Mouse (Mus musculus): ENCODE data around the gene Sh3gl3. TPM values are rescaled to one million over a fixed set of nuclear protein-coding genes. Genes with fewer than 3 reads are reported as not detected.

Sh3gl3 gene
- polyA plus RNA-seq, 1 experiment: 0.53 TPM

DNA sequence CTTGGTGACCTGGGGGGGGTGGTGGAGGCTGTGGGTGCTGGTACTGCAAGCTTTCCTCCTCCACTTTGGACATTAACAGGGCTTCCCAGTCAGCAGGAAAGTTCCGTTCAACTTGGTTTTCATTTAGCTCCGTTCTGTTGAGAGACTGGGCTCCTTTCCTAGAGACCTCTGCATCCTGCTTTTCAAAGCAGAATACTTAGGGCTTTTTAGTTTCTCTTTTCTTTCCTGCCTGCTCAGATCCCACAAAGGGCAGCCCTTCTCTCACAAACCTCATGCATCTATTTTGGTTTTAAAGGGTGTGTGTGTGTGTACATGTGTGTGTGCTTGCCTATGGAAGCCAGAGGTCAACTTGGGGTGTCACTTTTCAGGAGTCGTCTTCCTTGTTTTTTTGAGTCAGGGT lies 31.3 kb downstream of the Sh3gl3 start:
- H3K36me3 ChIP-seq (ENCODE audit: control insufficient read depth, insufficient read depth, low read length): no peaks in the 10 kb centered on the region
- DNase-seq (ENCODE audit: low read depth in 1 of 2, low spot score in 2 of 2): no peak
- no peak overlapping the region for H3K27ac ChIP-seq (ENCODE audit: insufficient read depth, low read length)
- 24% methylated on average over 3 of the region's 3 CpGs for WGBS
- TF ChIP-seq POLR2A (IDR thresholded peaks at IDR 0.05; ENCODE audit: low read depth, low read length): no peak
- no peak for TF ChIP-seq CTCF (IDR thresholded peaks at IDR 0.05; ENCODE audit: extremely low read depth, insufficient read depth, insufficient read length, insufficient replicate concordance)
- peaks cover 5% of the 10 kb centered on the region; the same call in 1 of the 2 replicates for H3K4me1 ChIP-seq (ENCODE audit: control insufficient read depth, insufficient read depth, insufficient read length)
- no peaks in the 10 kb centered on the region for H3K27me3 ChIP-seq (ENCODE audit: control insufficient read depth, insufficient read depth, low read length)
- H3K4me3 ChIP-seq (ENCODE audit: extremely low read depth, insufficient read depth, insufficient read length): no peak overlapping the region

DNA sequence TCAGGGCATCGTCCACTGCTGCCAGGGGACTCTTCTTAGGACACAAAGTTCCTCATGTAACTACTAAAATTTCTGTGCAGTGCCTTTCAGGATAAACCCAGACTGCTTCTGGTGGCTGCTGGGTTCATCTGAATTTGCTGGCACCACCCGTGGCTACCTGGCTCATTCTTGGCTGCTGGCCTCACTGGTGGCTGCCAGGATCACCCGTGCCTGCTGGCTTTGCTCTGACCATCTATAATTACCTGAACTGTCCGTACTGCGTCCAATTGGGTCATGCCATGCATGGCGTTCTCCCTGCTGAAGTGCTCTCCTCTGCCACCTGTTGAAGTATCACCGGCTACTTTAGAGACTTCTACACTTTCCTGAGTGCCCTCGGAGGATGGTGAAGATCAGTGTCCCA lies 33.1 kb downstream of the Sh3gl3 start:
- Histone ChIP-seq H3K27ac (ENCODE audit: insufficient read depth, low read length) (no peak overlapping the region), H3K36me3 (ENCODE audit: control insufficient read depth, insufficient read depth, low read length) (no peaks in the 10 kb centered on the region), H3K4me1 (ENCODE audit: control insufficient read depth, insufficient read depth, insufficient read length) (peaks cover 5% of the 10 kb centered on the region; the same call in 1 of the 2 replicates), H3K4me3 (ENCODE audit: extremely low read depth, insufficient read depth, insufficient read length) (no peak overlapping the region), H3K27me3 (ENCODE audit: control insufficient read depth, insufficient read depth, low read length) (no peaks in the 10 kb centered on the region)
- WGBS: 92% methylated on average over 8 of the region's 8 CpGs
- TF ChIP-seq CTCF (IDR thresholded peaks at IDR 0.05; ENCODE audit: extremely low read depth, insufficient read depth, insufficient read length, insufficient replicate concordance): no peak
- TF ChIP-seq POLR2A (IDR thresholded peaks at IDR 0.05; ENCODE audit: low read depth, low read length): no peak
- DNase-seq (ENCODE audit: low read depth in 1 of 2, low spot score in 2 of 2): no peak

DNA sequence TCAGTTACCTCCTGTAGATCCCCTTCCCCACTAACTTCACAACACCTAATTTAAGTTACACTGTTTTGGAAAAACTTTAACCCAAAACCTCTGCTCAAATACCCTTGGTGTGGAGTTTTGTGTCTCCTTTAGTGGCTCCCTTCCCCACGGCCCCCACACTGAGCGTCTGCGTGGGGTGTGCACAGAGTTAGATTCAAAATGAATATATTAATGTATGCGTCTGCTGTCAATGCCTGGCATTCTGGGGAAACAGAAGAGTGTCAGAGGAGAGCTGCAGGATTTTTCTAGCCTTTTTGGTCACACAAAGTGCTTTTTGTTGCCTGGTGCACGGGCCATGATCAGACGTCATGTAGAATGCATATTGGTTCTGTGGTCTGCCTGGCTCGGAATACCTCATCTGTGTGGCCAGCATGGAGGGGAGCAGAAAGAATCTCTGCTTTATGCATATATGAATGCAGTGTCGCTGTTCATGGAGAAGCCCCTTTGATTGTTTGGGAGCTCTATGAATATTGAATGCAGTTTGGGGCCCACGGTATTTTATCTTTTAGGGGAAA lies 47.8 kb downstream of the Sh3gl3 start:
- no peak for DNase-seq (ENCODE audit: low read depth in 1 of 2, low spot score in 2 of 2)
- Histone ChIP-seq H3K27me3 (ENCODE audit: control insufficient read depth, insufficient read depth, low read length) (no peaks in the 10 kb centered on the region; the same call in 1 of the 2 replicates), H3K4me3 (ENCODE audit: extremely low read depth, insufficient read depth, insufficient read length) (no peak overlapping the region), H3K4me1 (ENCODE audit: control insufficient read depth, insufficient read depth, insufficient read length) (no peaks in the 10 kb centered on the region), H3K27ac (ENCODE audit: insufficient read depth, low read length) (no peak overlapping the region), H3K36me3 (ENCODE audit: control insufficient read depth, insufficient read depth, low read length) (no peaks in the 10 kb centered on the region)
- WGBS: 94% methylated on average over 9 of the region's 9 CpGs
- TF ChIP-seq POLR2A (IDR thresholded peaks at IDR 0.05; ENCODE audit: low read depth, low read length) (no peak), CTCF (IDR thresholded peaks at IDR 0.05; ENCODE audit: extremely low read depth, insufficient read depth, insufficient read length, insufficient replicate concordance) (no peak)

DNA sequence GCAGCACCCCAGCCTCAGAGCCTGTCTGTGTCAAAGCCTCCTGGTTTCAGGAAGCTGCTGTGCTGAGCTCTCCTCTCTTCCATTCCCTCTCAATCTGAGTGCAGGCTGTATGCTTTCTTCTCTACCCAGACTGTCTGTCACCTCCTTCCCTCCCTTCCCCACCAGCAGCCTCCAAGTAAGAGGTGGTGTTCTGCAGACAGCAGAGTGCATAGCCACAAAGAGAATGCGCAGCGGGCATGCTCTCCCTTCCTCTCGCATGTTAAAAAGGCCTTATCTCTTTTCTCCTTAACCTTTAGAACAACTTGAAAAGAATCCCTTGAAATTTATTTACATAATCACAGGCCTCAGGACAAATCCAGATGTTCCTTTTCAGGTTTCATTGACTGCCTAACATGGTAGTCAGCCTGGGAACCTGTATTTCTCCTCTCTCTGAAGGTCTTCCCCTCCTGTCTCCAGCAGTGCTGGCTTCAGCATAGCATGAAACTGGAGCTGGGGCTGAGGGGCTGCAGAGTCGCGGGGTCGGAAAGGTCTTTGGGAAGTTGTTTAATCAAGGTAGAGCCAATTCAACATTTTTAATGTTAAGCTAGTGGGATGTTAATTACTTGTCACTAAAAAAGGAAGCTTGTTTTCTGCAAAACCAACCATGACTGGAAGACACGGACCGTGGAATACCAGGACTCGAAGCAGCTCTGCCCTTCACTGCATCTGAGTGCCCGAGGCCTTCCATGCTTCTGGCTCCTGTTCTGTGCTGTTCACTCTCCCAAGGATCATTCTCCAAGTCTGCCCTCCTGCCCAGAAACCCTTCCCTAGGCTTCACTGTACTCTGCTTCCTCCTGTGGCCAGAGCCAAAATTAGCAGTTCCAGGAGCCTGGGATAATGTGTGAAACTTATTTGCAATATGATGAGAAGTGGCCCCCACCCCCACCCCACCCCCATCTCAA lies 50.5 kb downstream of the Sh3gl3 start:
- Histone ChIP-seq H3K27me3 (ENCODE audit: control insufficient read depth, insufficient read depth, low read length) (no peaks in the 10 kb centered on the region; the same call in 1 of the 2 replicates), H3K36me3 (ENCODE audit: control insufficient read depth, insufficient read depth, low read length) (no peaks in the 10 kb centered on the region), H3K27ac (ENCODE audit: insufficient read depth, low read length) (no peak overlapping the region), H3K4me3 (ENCODE audit: extremely low read depth, insufficient read depth, insufficient read length) (no peak overlapping the region), H3K4me1 (ENCODE audit: control insufficient read depth, insufficient read depth, insufficient read length) (no peaks in the 10 kb centered on the region)
- DNase-seq (ENCODE audit: low read depth in 1 of 2, low spot score in 2 of 2): no peak
- TF ChIP-seq CTCF (IDR thresholded peaks at IDR 0.05; ENCODE audit: extremely low read depth, insufficient read depth, insufficient read length, insufficient replicate concordance): no peak
- no peak for TF ChIP-seq POLR2A (IDR thresholded peaks at IDR 0.05; ENCODE audit: low read depth, low read length)
- WGBS: 83% methylated on average over 10 of the region's 10 CpGs

DNA sequence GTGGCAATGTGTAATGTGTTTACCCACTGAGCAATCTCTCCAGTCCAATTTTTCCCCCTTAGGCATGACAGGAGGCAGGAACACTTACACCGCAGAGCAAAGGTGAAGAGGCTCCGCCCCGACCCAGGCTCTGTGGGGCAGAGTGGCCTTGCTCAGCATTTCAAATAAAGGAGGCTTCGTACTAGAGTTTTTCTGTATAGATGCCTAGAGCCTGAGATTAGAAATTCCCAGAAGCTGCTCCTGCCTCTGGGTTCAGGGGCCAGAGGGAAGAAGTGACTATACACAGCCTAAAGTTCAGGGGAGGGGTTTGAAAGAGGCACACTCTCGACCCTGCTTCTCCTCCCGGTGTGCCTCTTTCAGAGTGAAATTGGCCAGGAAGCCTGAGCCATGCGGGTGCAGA lies 59.6 kb downstream of the Sh3gl3 start:
- 88% methylated on average over 7 of the region's 7 CpGs for WGBS
- Histone ChIP-seq H3K27me3 (ENCODE audit: control insufficient read depth, insufficient read depth, low read length) (no peaks in the 10 kb centered on the region), H3K36me3 (ENCODE audit: control insufficient read depth, insufficient read depth, low read length) (no peaks in the 10 kb centered on the region), H3K4me3 (ENCODE audit: extremely low read depth, insufficient read depth, insufficient read length) (no peak overlapping the region), H3K4me1 (ENCODE audit: control insufficient read depth, insufficient read depth, insufficient read length) (no peaks in the 10 kb centered on the region; the same call in 1 of the 2 replicates), H3K27ac (ENCODE audit: insufficient read depth, low read length) (no peak overlapping the region)
- DNase-seq (ENCODE audit: low read depth in 1 of 2, low spot score in 2 of 2): no peak
- TF ChIP-seq POLR2A (IDR thresholded peaks at IDR 0.05; ENCODE audit: low read depth, low read length) (no peak), CTCF (IDR thresholded peaks at IDR 0.05; ENCODE audit: extremely low read depth, insufficient read depth, insufficient read length, insufficient replicate concordance) (no peak)

DNA sequence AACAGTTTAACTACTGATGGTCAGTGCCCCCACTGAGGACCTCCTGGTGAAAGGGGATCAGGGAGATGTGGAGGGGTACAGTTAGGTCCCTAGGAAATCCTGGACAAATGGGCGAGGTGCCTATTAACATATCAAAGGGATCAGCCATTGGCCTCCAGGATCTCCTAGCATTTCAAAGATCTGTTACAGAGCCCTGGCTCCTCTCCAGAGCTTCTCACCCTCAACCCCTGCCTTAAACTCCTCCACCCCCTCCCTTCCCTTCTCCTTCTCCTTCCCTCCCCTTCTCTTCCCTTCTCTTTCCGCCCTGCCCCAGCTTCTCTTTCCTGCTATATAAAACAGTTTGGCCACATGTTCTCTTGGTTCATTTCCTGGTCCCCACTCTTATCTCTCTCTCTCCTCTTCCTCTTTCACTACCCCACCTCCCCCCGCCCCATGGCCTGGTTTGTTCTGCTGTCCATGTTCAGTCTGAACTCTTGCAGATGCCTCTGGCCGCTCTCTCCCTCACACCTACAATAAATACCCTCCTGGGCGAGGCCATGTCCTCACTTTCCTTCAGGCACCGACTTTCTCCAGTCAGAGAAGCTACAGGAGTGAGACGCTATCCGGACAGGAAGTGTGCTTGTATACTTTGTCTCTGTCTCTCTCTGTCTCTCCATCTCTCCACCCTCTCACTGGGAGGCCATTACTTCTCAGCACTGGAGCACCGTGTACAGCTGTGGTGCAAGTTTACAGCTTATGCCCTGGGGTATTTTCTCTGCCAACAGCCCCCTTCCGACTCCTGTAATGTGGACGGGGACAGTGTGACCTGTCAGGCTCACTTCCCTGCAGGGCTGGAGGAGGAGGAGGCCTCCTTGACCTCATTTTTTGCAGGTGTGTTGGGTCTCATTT lies 60.6 kb downstream of the Sh3gl3 start:
- 46% methylated on average over 11 of the region's 11 CpGs for WGBS
- Histone ChIP-seq H3K4me1 (ENCODE audit: control insufficient read depth, insufficient read depth, insufficient read length) (no peaks in the 10 kb centered on the region; the same call in 1 of the 2 replicates), H3K4me3 (ENCODE audit: extremely low read depth, insufficient read depth, insufficient read length) (no peak overlapping the region), H3K27ac (ENCODE audit: insufficient read depth, low read length) (no peak overlapping the region), H3K27me3 (ENCODE audit: control insufficient read depth, insufficient read depth, low read length) (no peaks in the 10 kb centered on the region), H3K36me3 (ENCODE audit: control insufficient read depth, insufficient read depth, low read length) (no peaks in the 10 kb centered on the region)
- TF ChIP-seq CTCF (IDR thresholded peaks at IDR 0.05; ENCODE audit: extremely low read depth, insufficient read depth, insufficient read length, insufficient replicate concordance) (no peak), POLR2A (IDR thresholded peaks at IDR 0.05; ENCODE audit: low read depth, low read length) (no peak)
- no peak for DNase-seq (ENCODE audit: low read depth in 1 of 2, low spot score in 2 of 2)

All from spleen, adult 2 months (tissue).